Mouse (Mus musculus): ENCODE data around the gene Golgb1. TPM values are rescaled to one million over a fixed set of nuclear protein-coding genes. Genes with fewer than 3 reads are reported as not detected.
A peak's percentile ranks its signal among the peaks of the same experiment; 100 is the strongest.
"Not testable (repeated sequence)": the region's sequence is repeated elsewhere in the genome, so short reads cannot be mapped to it uniquely, and the experiment has no call there.

Golgb1 gene
- 77.3 and 86.6 TPM in 2 replicates for polyA plus RNA-seq (2014; fragmentation: Nextera tagmentation; extraction: Ambion mirVana)

DNA sequence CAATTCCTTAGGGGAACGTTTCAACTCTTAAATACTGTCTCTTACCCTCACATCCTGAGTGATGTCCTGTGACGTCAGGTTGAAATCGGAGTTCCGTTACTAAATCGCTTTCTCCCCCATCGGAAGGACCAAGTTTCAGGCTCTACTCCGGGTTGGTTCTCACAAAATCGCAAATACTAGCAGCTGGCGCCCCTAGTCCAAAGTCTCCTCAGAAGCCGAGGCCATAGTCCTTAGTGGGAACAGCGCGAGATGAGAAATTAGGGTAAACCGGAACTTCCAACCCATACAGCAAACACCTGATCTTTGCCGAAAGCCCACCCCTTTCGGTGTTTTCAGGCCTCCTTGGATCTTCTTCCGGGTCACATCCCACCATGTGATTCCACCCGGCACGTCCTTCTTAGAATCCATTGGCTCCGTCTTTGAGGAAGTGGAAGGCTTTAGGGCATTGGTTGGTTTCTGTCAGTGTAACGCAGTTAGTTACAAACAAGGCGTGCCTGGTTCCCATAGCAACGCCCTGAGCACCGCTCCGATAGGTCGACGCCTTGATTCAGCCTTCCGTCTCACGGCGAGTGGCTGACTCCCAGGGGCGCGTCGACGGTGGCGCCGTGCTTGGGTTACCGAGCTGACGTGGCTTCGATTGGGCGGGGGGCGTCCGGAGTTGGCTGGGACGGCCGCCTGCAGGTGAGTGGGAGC lies at the start of gene Golgb1, which contains the start of gene Eaf2:
TSS of gene Golgb1 (plus strand) at position 558 of the 693 bp plus-strand sequence.
TSS of gene Eaf2 (minus strand) at position 421 of the 693 bp plus-strand sequence.
- no peaks in the 10 kb centered on the region for H3K27me3 ChIP-seq (ENCODE audit: control insufficient read depth, insufficient read depth, low read length)
- no peaks in the 10 kb centered on the region for H3K4me1 ChIP-seq (ENCODE audit: control insufficient read depth, insufficient read depth, low read length)
- H3K4me3 ChIP-seq (ENCODE audit: low read depth, low read length) = peak within 1 kb of the TSS; percentile 95
- H3K4me2 ChIP-seq (ENCODE audit: low read depth, severe bottlenecking) = peak within 1 kb of the TSS; percentile 70
- ATAC-seq (ENCODE audit: insufficient number of reproducible peaks, low FRiP score, low TSS enrichment, low read depth) (peak; percentile 100), DNase-seq (ENCODE audit: low spot score) (peak; percentile 94)
- H3K9ac ChIP-seq (ENCODE audit: low read length) = peak within 1 kb of the TSS; percentile 77
- H3K36me3 ChIP-seq (ENCODE audit: control insufficient read depth, insufficient read depth, low read length) = 0 out of 2 replicates have a peak, but pooled peaks cover 3% of the 10 kb centered on the region
- H3K9me3 ChIP-seq (ENCODE audit: control insufficient read depth, low read length) = no peaks in the 10 kb centered on the region
- under 1% methylated on average over 39 of the region's 43 CpGs for WGBS
- H3K27ac ChIP-seq (replicated peaks; ENCODE audit: low read depth, low read length) = peak within 1 kb of the TSS; percentile 65

DNA sequence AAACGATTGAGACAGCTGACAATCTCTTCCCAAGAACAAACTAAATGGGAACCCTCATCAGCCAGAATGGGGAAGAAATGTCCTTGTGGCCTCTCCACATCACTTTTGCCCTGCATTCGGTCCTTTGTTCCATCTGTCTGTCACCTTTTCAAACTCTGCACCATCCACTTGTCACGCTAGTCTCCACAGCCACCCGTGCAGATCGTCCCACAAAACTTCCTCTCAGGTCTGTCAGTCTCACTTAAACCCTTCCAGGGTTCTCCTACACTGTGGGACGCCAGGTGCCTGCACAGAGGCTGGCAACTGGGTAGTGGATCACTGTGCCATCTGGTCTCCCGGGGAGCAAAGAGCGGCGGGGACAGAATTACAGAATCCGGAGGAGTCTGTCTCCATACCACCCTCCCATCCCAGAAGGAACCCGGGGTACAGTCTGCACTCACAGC lies 47.3 kb upstream of the Golgb1 start:
- Histone ChIP-seq H3K9ac (ENCODE audit: low read length) (peak overlapping the region; percentile 5; the same call in 1 of the 2 replicates), H3K9me3 (ENCODE audit: control insufficient read depth, low read length) (no peaks in the 10 kb centered on the region), H3K4me1 (ENCODE audit: control insufficient read depth, insufficient read depth, low read length) (no peaks in the 10 kb centered on the region), H3K36me3 (ENCODE audit: control insufficient read depth, insufficient read depth, low read length) (no peaks in the 10 kb centered on the region), H3K4me3 (ENCODE audit: low read depth, low read length) (peak overlapping the region; percentile 89), H3K27me3 (ENCODE audit: control insufficient read depth, insufficient read depth, low read length) (no peaks in the 10 kb centered on the region), H3K4me2 (ENCODE audit: low read depth, severe bottlenecking) (peak overlapping the region; percentile 47), H3K27ac (replicated peaks; ENCODE audit: low read depth, low read length) (no peak overlapping the region)
- DNase-seq (ENCODE audit: low spot score) (no peak), ATAC-seq (ENCODE audit: insufficient number of reproducible peaks, low FRiP score, low TSS enrichment, low read depth) (peak; percentile 22; the same call in 1 of the 2 replicates)
- WGBS = 5% methylated on average over 11 of the region's 11 CpGs

DNA sequence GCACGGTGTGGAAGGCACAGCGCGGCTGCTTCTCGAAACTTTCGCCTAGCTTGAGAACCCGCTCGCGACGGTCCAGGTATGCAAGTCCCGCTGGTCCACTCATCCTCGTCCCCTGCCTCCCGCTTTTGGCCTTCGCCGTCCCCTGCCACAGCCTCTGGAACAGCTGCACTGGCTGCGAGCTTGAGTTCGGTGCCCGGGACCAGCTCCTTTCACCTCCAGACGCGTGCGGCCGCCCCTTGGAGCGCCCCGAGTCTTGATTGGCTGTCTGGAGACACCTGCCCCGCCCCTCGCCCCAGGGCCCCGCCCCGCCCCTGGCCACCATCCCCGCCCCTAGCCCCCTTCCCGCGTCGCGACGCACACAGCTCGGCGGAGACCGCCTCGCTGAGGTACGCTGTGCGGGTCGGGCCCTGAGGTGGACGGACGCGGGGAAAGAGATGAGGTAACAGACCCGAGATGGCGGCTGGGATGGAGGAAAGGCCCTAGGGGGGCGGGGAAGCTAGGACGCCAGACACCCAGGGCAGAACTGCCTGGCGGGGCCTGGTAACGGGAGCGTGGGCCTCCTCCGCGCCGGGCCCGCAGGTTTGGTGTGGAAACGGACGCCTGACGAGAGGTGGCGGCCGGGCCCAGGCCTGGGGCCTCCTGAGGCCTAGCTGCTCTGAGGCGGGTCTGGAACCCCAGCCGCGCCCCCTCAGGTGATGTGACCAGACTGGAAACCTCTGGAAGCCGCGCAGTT lies 46.7 kb upstream of the Golgb1 start, which contains the start of gene Iqcb1:
TSS of gene Iqcb1 (plus strand) at position 332 of the 733 bp plus-strand sequence.
- H3K4me2 ChIP-seq (ENCODE audit: low read depth, severe bottlenecking) = peak within 1 kb of the TSS; percentile 47
- peak within 1 kb of the TSS; percentile 76; the same call in 1 of the 2 replicates for H3K27ac ChIP-seq (replicated peaks; ENCODE audit: low read depth, low read length)
- DNase-seq (ENCODE audit: low spot score) (peak; percentile 91), ATAC-seq (ENCODE audit: insufficient number of reproducible peaks, low FRiP score, low TSS enrichment, low read depth) (peak; percentile 98)
- H3K4me3 ChIP-seq (ENCODE audit: low read depth, low read length) = peak within 1 kb of the TSS; percentile 89
- H3K36me3 ChIP-seq (ENCODE audit: control insufficient read depth, insufficient read depth, low read length) = no peaks in the 10 kb centered on the region
- no peaks in the 10 kb centered on the region for H3K4me1 ChIP-seq (ENCODE audit: control insufficient read depth, insufficient read depth, low read length)
- WGBS = under 1% methylated on average over 61 of the region's 64 CpGs
- no peaks in the 10 kb centered on the region for H3K9me3 ChIP-seq (ENCODE audit: control insufficient read depth, low read length)
- H3K27me3 ChIP-seq (ENCODE audit: control insufficient read depth, insufficient read depth, low read length) = no peaks in the 10 kb centered on the region
- H3K9ac ChIP-seq (ENCODE audit: low read length) = peak within 1 kb of the TSS; percentile 88

DNA sequence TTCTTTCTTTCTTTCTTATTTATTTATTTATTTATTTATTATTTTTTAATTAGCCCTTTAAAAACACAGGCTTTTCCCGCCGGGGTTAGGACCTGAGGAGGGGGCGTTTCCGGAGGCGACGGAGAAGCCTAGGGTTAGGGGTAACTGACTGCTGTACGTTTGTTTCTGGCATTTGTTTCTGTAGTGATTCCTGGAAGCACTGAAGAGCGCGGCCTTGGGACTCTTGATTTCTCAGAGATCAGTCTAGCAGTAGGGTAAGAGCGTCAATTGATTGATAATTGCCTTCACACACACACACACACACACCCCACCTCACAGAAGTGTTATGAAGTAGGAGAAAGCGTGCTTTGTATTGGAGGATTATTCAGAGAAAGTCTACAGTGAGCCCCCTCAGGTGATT lies 46.1 kb upstream of the Golgb1 start:
- no peaks in the 10 kb centered on the region for H3K27me3 ChIP-seq (ENCODE audit: control insufficient read depth, insufficient read depth, low read length)
- ATAC-seq (ENCODE audit: insufficient number of reproducible peaks, low FRiP score, low TSS enrichment, low read depth) = peak; percentile 44

DNA sequence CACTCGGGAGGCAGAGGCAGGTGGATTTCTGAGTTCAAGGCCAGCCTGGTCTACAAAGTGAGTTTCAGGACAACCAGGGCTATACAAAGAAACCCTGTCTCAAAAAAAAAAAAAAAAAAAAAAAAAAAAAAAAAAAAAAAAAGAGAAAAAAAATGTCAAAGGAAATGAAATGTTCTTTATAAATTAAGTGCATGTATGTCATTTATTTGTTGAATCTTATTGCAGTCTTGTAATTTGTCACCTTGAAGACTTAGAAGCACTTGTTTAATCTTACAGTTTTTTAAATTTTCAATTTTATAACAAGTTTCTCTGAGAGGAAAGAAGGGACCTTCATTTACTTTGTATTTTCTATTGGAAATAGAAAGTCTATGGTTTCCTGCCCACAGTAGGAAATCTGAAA lies 28.0 kb upstream of the Golgb1 start:
- not testable (repeated sequence) for H3K27me3 ChIP-seq (ENCODE audit: control insufficient read depth, insufficient read depth, low read length); H3K9ac ChIP-seq (ENCODE audit: low read length); H3K4me1 ChIP-seq (ENCODE audit: control insufficient read depth, insufficient read depth, low read length); H3K9me3 ChIP-seq (ENCODE audit: control insufficient read depth, low read length); H3K36me3 ChIP-seq (ENCODE audit: control insufficient read depth, insufficient read depth, low read length); DNase-seq (ENCODE audit: low spot score); ATAC-seq (ENCODE audit: insufficient number of reproducible peaks, low FRiP score, low TSS enrichment, low read depth); H3K27ac ChIP-seq (replicated peaks; ENCODE audit: low read depth, low read length); H3K4me2 ChIP-seq (ENCODE audit: low read depth, severe bottlenecking); H3K4me3 ChIP-seq (ENCODE audit: low read depth, low read length)
- WGBS = 91% methylated on average over 1 of the region's 1 CpGs

More for the DNA sequence above, 46.1 kb upstream of the Golgb1 start:
- no peak for DNase-seq (ENCODE audit: low spot score)
- Histone ChIP-seq H3K36me3 (ENCODE audit: control insufficient read depth, insufficient read depth, low read length) (no peaks in the 10 kb centered on the region), H3K4me3 (ENCODE audit: low read depth, low read length) (peak overlapping the region; percentile 89), H3K27ac (replicated peaks; ENCODE audit: low read depth, low read length) (no peak overlapping the region), H3K4me1 (ENCODE audit: control insufficient read depth, insufficient read depth, low read length) (no peaks in the 10 kb centered on the region), H3K4me2 (ENCODE audit: low read depth, severe bottlenecking) (peak overlapping the region; percentile 47), H3K9ac (ENCODE audit: low read length) (peak overlapping the region; percentile 88), H3K9me3 (ENCODE audit: control insufficient read depth, low read length) (no peaks in the 10 kb centered on the region)
- 6% methylated on average over 11 of the region's 11 CpGs for WGBS

DNA sequence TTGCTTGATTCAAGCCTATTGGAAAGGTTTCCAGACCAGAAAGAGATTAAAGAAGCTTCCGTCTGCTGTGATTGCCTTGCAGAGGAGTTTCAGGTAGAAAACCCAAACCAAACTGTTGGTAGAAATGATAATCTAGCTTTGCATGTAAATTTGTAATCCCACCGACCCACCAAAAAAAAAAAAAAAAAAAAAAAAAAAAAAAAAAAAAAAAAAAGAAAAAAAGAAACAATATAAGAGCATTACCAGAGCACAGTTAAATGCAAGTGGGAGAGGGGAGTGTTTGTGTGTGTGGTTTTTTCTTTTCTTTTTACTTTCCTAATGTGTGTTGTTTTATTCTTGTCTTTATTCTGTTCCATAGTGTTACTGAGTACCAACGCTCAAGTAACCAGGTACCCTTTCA lies 23.7 kb upstream of the Golgb1 start:
- no peak overlapping the region for H3K4me2 ChIP-seq (ENCODE audit: low read depth, severe bottlenecking)
- no peak for ATAC-seq (ENCODE audit: insufficient number of reproducible peaks, low FRiP score, low TSS enrichment, low read depth)
- H3K36me3 ChIP-seq (ENCODE audit: control insufficient read depth, insufficient read depth, low read length) = peaks cover 2% of the 10 kb centered on the region; the same call in 1 of the 2 replicates
- whole genome bisulfite sequencing = 88% methylated on average over 3 of the region's 3 CpGs
- H3K27me3 ChIP-seq (ENCODE audit: control insufficient read depth, insufficient read depth, low read length) = no peaks in the 10 kb centered on the region
- no peak overlapping the region for H3K4me3 ChIP-seq (ENCODE audit: low read depth, low read length)
- H3K9me3 ChIP-seq (ENCODE audit: control insufficient read depth, low read length) = no peaks in the 10 kb centered on the region
- H3K27ac ChIP-seq (replicated peaks; ENCODE audit: low read depth, low read length) = no peak overlapping the region
- no peak overlapping the region for H3K9ac ChIP-seq (ENCODE audit: low read length)
- DNase-seq (ENCODE audit: low spot score) = no peak
- H3K4me1 ChIP-seq (ENCODE audit: control insufficient read depth, insufficient read depth, low read length) = no peaks in the 10 kb centered on the region

DNA sequence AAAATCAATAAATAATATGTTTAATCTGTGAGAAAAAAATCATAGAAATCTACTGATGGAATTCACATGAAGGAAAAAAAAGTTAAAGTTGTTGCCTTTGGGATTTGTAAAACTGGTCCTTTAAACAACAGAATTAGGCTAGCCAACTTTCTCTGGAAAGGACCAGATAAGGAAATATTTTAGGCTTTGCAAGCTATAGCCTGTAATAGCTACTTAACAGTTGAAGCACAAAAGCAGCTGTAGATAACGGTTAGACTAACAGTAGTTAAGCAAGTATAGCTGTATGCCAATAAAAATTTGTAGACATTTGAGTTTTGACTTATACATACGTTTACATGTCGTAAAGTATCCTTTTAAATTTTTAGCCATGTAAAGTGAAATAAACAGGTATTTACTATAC lies 11.4 kb upstream of the Golgb1 start:
- no peak overlapping the region for H3K4me3 ChIP-seq (ENCODE audit: low read depth, low read length)

DNA sequence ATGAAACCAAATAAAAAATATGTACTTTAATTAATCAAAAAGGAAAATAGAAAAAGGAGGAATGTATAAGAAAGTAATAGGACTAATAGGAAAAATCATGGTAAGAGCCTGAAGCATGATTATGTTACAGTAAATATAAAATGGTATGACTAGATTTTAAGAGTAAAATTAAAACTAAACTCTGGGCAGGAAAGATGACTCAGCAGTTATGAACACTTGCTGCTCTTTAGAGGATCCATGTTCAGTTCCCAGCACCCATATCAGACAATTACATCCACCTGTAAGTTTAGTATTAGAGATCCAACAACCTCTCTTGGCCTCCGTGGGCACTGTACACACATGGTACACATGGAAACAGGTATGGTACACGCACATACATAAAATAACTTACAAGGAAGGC lies 5.5 kb upstream of the Golgb1 start:
- DNase-seq (ENCODE audit: low spot score) (no peak), ATAC-seq (ENCODE audit: insufficient number of reproducible peaks, low FRiP score, low TSS enrichment, low read depth) (no peak)
- Histone ChIP-seq H3K4me1 (ENCODE audit: control insufficient read depth, insufficient read depth, low read length) (no peaks in the 10 kb centered on the region), H3K27me3 (ENCODE audit: control insufficient read depth, insufficient read depth, low read length) (no peaks in the 10 kb centered on the region), H3K36me3 (ENCODE audit: control insufficient read depth, insufficient read depth, low read length) (0 out of 2 replicates have a peak, but pooled peaks cover 3% of the 10 kb centered on the region), H3K27ac (replicated peaks; ENCODE audit: low read depth, low read length) (no peak overlapping the region), H3K9me3 (ENCODE audit: control insufficient read depth, low read length) (no peaks in the 10 kb centered on the region), H3K4me3 (ENCODE audit: low read depth, low read length) (no peak overlapping the region), H3K9ac (ENCODE audit: low read length) (no peak overlapping the region), H3K4me2 (ENCODE audit: low read depth, severe bottlenecking) (no peak overlapping the region)
- WGBS = 95% methylated on average over 2 of the region's 2 CpGs

More for the DNA sequence above, 11.4 kb upstream of the Golgb1 start:
- no peaks in the 10 kb centered on the region for H3K9me3 ChIP-seq (ENCODE audit: control insufficient read depth, low read length)
- no peaks in the 10 kb centered on the region for H3K4me1 ChIP-seq (ENCODE audit: control insufficient read depth, insufficient read depth, low read length)
- H3K27ac ChIP-seq (replicated peaks; ENCODE audit: low read depth, low read length) = no peak overlapping the region
- 92% methylated on average over 3 of the region's 3 CpGs for WGBS
- no peak overlapping the region for H3K9ac ChIP-seq (ENCODE audit: low read length)
- H3K36me3 ChIP-seq (ENCODE audit: control insufficient read depth, insufficient read depth, low read length) = no peaks in the 10 kb centered on the region; the same call in 1 of the 2 replicates
- no peak for ATAC-seq (ENCODE audit: insufficient number of reproducible peaks, low FRiP score, low TSS enrichment, low read depth)
- H3K4me2 ChIP-seq (ENCODE audit: low read depth, severe bottlenecking) = no peak overlapping the region
- no peaks in the 10 kb centered on the region for H3K27me3 ChIP-seq (ENCODE audit: control insufficient read depth, insufficient read depth, low read length)
- no peak for DNase-seq (ENCODE audit: low spot score)
